Mouse (Mus musculus) neural tube, embryonic 14.5 days (tissue): ENCODE results near the gene Pum2. TPM values are rescaled to one million over a fixed set of nuclear protein-coding genes. Genes with fewer than 3 reads are reported as not detected.
"Not testable (repeated sequence)": the region's sequence is repeated elsewhere in the genome, so short reads cannot be mapped to it uniquely, and the experiment has no call there.

Experiments
- ATAC-seq: fragments of 200-750 bp; cut with Nextera tagmentation; 2 replicates; pipeline ENCODE4 v1.8.0; 2017; ENCODE audit warnings: low read depth, mild to moderate bottlenecking, moderate TSS enrichment, moderate library complexity
- H3K27ac ChIP-seq: fragments of 300-500 bp; sonication (generic); 2 replicates; pipeline ENCODE4 v1.5.1; 2014; ENCODE audit warnings: low read depth, mild to moderate bottlenecking, control low read depth, low read length, moderate library complexity, mixed read lengths
- H3K27me3 ChIP-seq: fragments of 300-500 bp; sonication (generic); 2 replicates; pipeline ENCODE4 v1.6.1; 2014; ENCODE audit warnings: low read length; ENCODE audit not compliant: control insufficient read depth, insufficient read depth
- H3K36me3 ChIP-seq: fragments of 300-500 bp; sonication (generic); 2 replicates; pipeline ENCODE4 v1.6.1; 2014; ENCODE audit warnings: low read length, mixed read lengths; ENCODE audit not compliant: control insufficient read depth, insufficient read depth
- H3K4me1 ChIP-seq: fragments of 300-500 bp; sonication (generic); 2 replicates; pipeline ENCODE4 v1.6.1; 2014; ENCODE audit warnings: low read length; ENCODE audit not compliant: control insufficient read depth, insufficient read depth
- H3K4me2 ChIP-seq: fragments of 300-500 bp; sonication (generic); 2 replicates; pipeline ENCODE4 v1.6.1; 2014; ENCODE audit warnings: mild to moderate bottlenecking, low read depth, low read length, control low read depth
- H3K4me3 ChIP-seq: fragments of 300-500 bp; sonication (generic); 2 replicates; pipeline ENCODE4 v1.5.1; 2014; ENCODE audit warnings: low read depth, low read length, control low read depth, mixed read lengths
- H3K9ac ChIP-seq: fragments of 300-500 bp; sonication (generic); replicated peaks from 2 replicates; pipeline ENCODE4 v1.6.1; 2014; ENCODE audit warnings: low read depth, mild to moderate bottlenecking, control low read depth, low read length, mixed read lengths
- H3K9me3 ChIP-seq: fragments of 300-500 bp; sonication (generic); 2 replicates; pipeline ENCODE4 v1.6.1; 2016; ENCODE audit warnings: low read length; ENCODE audit not compliant: control insufficient read depth
- WGBS: fragments of 180-500 bp; shearing (Covaris S2); extraction: QIAGEN DNeasy Blood & Tissue Kit; methylation state at CpG from one replicate; pipeline ENCODE4 v1.1.7; 2014; 5-methylcytosine and 5-hydroxymethylcytosine counted together
- polyA plus RNA-seq: library from polyadenylated mRNA; unstranded; fragments of >200 nt; fragmentation: Nextera tagmentation; extraction: Ambion mirVana; gene quantifications from 2 replicates; pipeline ENCODE4 v1.2.1, GENCODE M21; 2014

Gene Pum2
- polyA plus RNA-seq, 1 experiment from 2014 or later: 62.4 TPM

DNA sequence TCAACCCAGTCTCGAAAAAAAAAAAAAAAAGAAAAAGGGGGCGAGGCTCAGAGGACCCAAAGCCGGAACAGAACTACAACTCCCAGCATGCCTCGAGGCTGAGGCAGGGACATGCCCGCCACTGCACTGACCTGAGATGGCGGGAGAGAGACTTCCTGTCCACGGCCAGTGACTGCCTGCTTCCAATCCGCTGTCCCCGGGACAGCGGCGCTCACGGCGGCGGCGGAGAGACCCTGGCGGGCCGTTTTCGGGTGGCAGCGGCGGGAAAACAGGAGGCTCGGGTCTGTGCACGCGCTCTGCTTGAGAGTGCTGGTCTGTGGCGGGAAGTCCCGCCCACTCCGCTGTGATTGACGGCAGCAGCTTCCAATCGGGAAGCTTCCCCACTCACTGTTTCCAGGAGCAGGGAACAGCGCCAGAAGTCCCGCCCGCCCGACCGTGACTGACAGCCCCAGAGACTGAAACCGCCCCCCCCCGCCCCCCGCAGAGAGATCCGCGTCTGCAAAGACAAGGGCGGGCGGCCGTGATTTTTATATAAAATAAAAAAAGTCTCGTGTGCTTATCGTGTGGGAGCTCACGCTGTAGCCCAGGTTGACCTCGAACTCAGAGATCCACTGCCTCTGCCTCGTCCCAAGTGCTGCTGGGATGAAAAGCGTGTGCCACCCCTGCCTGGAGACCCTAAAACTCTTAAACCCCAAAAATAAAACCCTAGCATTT lies 33.1 kb upstream of the Pum2 start:
- H3K27me3 ChIP-seq: no peaks in the 10 kb centered on the region
- under 1% methylated on average over 46 of the region's 47 CpGs for WGBS

DNA sequence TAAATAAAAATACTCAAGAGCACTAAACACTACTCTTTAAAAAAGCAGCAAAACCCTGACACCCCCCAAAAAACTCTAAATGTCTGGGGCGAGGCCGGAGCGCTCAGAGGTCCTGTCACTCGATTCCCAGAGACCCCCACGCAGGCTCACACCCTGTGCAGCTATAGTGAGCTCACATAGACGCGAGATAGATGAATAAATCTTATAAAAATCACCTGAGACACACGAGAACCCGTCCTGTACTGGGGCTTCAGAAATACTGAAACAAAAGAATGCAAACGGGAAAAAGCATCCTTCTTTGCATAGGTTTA lies 32.6 kb upstream of the Pum2 start:
- Histone ChIP-seq H3K4me1 (no peaks in the 10 kb centered on the region), H3K4me2 (peak overlapping the region; percentile 51), H3K4me3 (peak overlapping the region; percentile 74), H3K9me3 (no peaks in the 10 kb centered on the region), H3K9ac (peak overlapping the region; percentile 86), H3K27ac (peak overlapping the region; percentile 95; the same call in 1 of the 2 replicates), H3K27me3 (no peaks in the 10 kb centered on the region), H3K36me3 (no peaks in the 10 kb centered on the region)
- 2% methylated on average over 10 of the region's 10 CpGs for WGBS
- ATAC-seq: peak; percentile 69

More for the DNA sequence above, 33.1 kb upstream of the Pum2 start:
- Histone ChIP-seq H3K4me2 (peak overlapping the region; percentile 51), H3K27ac (peak overlapping the region; percentile 95), H3K4me1 (no peaks in the 10 kb centered on the region), H3K36me3 (no peaks in the 10 kb centered on the region), H3K9me3 (no peaks in the 10 kb centered on the region), H3K4me3 (peak overlapping the region; percentile 74), H3K9ac (peak overlapping the region; percentile 86)
- peak; percentile 98 for ATAC-seq

DNA sequence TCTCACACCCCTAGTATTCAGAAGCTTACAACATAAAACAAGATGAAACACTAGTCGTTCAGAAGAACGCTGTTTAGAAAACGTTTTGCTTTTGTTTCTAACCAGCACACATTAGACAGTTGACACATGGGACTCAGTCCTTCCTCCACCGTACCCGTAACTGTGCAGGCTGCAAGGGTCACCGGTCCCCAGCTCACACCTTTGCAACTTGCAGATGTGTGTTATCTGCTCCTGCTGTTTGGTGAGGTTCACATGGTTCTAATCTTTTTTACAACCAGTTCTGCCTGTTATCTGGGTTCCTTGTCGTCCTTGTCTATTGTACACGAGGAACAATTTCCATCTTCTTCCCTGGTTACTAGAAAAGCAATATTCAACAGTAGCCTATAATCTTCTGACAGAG lies 25.7 kb upstream of the Pum2 start:
- not testable (repeated sequence) for H3K27me3 ChIP-seq, H3K4me1 ChIP-seq, H3K4me3 ChIP-seq, H3K27ac ChIP-seq, H3K36me3 ChIP-seq, H3K9ac ChIP-seq, ATAC-seq, H3K4me2 ChIP-seq, H3K9me3 ChIP-seq
- WGBS: 70% methylated on average over 8 of the region's 8 CpGs

DNA sequence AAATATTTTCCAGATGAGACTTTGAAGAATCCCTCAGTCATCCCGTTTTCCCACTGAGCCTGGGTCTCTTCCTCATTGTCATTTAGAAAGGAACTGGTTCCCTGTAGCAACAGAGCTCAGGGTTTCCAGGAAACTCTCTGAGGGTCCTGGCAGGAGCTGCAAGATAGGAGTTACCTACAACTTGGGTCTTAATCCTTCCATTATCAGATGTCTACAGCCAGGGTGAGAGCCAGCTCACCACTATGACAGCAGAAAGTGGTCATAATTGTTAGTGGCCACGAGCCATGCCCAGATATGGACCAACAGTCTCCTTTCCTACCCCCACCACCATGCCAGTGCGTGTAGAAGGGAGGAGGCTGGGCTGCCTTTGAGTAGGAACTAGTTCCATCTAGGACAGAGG lies 23.9 kb upstream of the Pum2 start:
- 61% methylated on average over 3 of the region's 3 CpGs for WGBS
- not testable (repeated sequence) for H3K9ac ChIP-seq, ATAC-seq

DNA sequence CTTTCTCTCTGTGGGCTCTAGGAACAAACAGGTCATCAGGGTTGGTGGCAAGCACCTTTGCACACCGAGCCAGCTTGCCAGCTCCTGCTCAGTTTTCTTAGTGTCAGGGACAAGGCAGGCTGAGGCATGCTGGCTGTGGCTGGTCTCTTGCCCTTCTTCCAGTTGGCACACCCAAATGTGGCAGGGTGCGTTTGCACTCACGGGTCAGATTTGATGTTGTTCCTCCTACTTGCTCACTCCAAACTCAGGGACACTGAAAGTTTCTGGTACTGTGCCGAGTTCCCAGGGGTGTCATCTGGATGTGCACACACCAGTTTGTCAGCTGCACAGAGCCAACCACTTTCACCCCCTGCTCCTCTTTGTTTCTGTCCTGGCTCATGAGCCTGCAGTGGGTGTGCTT lies 17.3 kb upstream of the Pum2 start:
- H3K9ac ChIP-seq: no peak overlapping the region
- H3K4me2 ChIP-seq: no peak overlapping the region
- no peaks in the 10 kb centered on the region for H3K27me3 ChIP-seq
- H3K9me3 ChIP-seq: no peaks in the 10 kb centered on the region
- no peaks in the 10 kb centered on the region for H3K36me3 ChIP-seq
- no peak overlapping the region for H3K27ac ChIP-seq
- no peak for ATAC-seq
- H3K4me3 ChIP-seq: no peak overlapping the region
- no peaks in the 10 kb centered on the region for H3K4me1 ChIP-seq
- WGBS: 91% methylated on average over 4 of the region's 4 CpGs

More for the DNA sequence above, 23.9 kb upstream of the Pum2 start:
- H3K36me3 ChIP-seq, H3K9me3 ChIP-seq, H3K4me1 ChIP-seq, H3K27ac ChIP-seq, H3K4me3 ChIP-seq, H3K27me3 ChIP-seq, H3K4me2 ChIP-seq: not testable (repeated sequence)

DNA sequence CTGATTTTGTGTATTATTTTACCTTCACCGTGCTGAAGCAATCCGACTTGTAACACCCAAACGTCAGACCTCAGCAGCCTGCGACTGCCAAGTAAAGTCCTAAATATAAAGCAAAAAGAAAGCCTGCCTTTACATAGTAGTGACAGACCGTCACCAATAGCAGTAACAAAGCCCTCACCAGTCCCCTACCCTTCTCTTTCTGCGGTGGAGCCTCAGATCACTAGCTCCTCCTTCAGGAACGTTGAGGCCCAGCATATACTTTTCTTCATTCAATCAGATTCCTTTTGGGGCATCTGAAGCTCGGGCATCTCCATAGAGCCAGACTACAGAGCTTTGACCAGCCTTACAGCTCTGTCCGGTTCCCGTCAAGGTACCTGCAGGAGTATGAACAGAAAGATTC lies 16.8 kb upstream of the Pum2 start:
- WGBS: 74% methylated on average over 10 of the region's 10 CpGs
- no peak for ATAC-seq
- H3K9ac ChIP-seq: no peak overlapping the region
- H3K27me3 ChIP-seq: no peaks in the 10 kb centered on the region
- H3K36me3 ChIP-seq: no peaks in the 10 kb centered on the region
- H3K4me3 ChIP-seq: no peak overlapping the region
- H3K9me3 ChIP-seq: no peaks in the 10 kb centered on the region
- no peaks in the 10 kb centered on the region for H3K4me1 ChIP-seq
- H3K4me2 ChIP-seq: no peak overlapping the region
- no peak overlapping the region for H3K27ac ChIP-seq

DNA sequence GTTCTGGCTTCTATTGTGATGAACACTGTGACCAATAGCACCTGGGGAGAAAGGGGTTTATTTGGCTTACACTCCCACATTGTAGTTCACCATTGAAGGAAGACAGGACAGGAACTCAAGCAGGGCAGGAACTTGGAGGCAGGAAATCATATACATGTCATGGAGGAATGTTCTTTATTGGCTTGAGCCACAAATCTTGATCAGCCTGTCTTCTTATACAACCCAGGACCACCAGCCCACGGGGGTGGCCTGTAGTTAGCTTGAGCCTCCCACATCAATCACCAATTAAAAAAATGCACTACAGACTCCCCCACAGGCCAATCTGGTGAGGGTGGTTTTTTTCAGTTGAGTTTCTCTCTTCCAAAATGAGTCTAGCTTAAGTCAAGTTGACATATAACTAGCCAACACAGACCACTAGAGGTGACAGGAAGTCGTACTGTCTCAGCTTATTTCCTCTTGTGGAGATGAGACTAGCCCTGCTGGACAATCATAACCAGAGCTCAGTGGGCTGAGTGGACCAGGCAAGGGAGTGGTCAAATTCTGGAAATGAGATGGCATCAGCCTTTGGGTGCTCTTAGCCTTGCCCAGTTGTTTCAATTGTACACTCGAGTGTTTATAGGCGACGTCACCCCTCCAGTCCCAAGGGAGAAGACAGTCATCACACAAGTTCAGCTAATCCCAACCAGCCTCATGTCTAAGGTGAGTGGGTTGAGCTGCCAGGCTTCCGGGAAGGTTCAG lies 16.1 kb upstream of the Pum2 start:
- Histone ChIP-seq H3K27me3 (no peaks in the 10 kb centered on the region), H3K4me2 (no peak overlapping the region), H3K4me1 (no peaks in the 10 kb centered on the region), H3K9ac (no peak overlapping the region), H3K4me3 (no peak overlapping the region), H3K9me3 (no peaks in the 10 kb centered on the region), H3K27ac (no peak overlapping the region), H3K36me3 (no peaks in the 10 kb centered on the region)
- WGBS: 93% methylated on average over 6 of the region's 6 CpGs
- ATAC-seq: no peak

DNA sequence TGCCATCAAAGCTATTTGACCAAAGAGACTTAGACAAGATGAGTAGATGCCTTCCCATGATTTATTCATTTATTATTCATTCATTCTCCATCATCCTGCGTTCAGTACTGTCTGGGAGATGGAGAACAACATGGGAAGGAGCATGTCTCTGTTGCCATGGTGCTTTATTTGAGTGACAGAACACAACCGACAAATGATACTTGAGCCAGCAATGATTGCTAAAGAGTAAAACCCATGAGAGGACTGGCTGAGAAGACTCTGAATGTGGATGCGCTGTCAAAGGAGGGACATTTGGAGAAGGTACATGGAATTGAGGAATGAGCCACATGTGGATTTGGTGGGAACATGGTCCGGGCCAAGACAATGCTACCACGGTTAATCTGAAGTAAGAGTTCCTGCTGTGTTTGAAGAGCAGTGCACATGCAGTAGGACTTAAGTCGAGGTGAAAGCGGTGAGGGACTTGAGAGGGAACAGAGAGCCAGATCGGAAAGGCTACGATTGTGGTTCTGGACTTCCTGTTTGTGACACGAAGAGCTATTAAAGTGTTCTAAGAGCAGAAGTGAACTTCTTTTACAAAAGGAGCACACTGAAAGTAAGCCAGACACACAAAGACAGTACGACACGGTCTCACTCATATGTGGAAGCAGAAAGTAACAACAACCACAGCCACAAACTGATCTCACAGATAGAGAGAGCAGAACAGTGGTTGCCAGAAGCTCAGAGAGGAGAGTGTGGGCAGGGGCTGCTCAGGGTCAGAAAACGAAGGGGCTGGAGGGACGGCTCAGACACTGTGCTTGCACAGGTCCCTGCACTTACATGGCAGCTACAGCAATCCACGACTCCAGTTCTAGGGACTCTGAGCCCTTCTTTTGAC lies 14.3 kb upstream of the Pum2 start:
- Histone ChIP-seq H3K9ac (no peak overlapping the region), H3K27me3 (no peaks in the 10 kb centered on the region), H3K4me2 (no peak overlapping the region), H3K36me3 (no peaks in the 10 kb centered on the region), H3K27ac (no peak overlapping the region), H3K4me1 (no peaks in the 10 kb centered on the region), H3K9me3 (no peaks in the 10 kb centered on the region), H3K4me3 (no peak overlapping the region)
- no peak for ATAC-seq
- 88% methylated on average over 15 of the region's 15 CpGs for WGBS

DNA sequence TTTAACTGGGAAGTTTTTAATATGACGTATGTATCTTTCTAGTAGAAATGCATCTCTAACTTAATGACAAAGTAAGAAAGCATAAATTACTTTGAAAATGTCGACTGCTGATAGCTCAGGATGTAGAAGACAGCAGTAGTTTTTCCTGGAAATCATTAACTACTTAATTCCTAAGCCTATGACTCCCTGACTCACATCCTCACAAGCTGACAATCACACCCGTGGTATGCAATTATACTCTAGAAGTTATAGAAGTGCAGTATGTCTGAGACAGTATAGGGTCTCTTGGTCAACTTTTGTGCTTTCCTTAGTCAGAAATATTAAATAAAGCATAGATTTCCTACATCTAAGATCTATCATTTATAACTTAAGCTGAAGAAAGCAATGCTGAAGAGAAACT lies 12.2 kb upstream of the Pum2 start:
- H3K36me3 ChIP-seq: no peaks in the 10 kb centered on the region
- no peak overlapping the region for H3K27ac ChIP-seq
- no peak overlapping the region for H3K4me3 ChIP-seq
- WGBS: 66% methylated on average over 3 of the region's 3 CpGs
- H3K4me2 ChIP-seq: no peak overlapping the region
- ATAC-seq: no peak
- no peak overlapping the region for H3K9ac ChIP-seq
- H3K9me3 ChIP-seq: no peaks in the 10 kb centered on the region
- no peaks in the 10 kb centered on the region for H3K27me3 ChIP-seq
- no peaks in the 10 kb centered on the region for H3K4me1 ChIP-seq
